Mouse (Mus musculus) liver, embryonic 12.5 days (tissue): ENCODE results near the gene Olfr1206. TPM values are rescaled to one million over a fixed set of nuclear protein-coding genes. Genes with fewer than 3 reads are reported as not detected.

Experiments used
- ATAC-seq: fragments of 200-750 bp; cut with Nextera tagmentation; 2 replicates; pipeline ENCODE4 v1.8.0; 2017; ENCODE audit warnings: moderate number of reproducible peaks, mild to moderate bottlenecking, moderate library complexity
- H3K27ac ChIP-seq: fragments of 300-500 bp; sonication (generic); 2 replicates; pipeline ENCODE4 v1.5.1; 2016; ENCODE audit warnings: mild to moderate bottlenecking
- H3K27me3 ChIP-seq: fragments of 300-500 bp; sonication (generic); replicated peaks from 2 replicates; pipeline ENCODE4 v1.6.1; 2016; ENCODE audit warnings: mild to moderate bottlenecking, moderate library complexity
- H3K36me3 ChIP-seq: fragments of 300-500 bp; sonication (generic); 2 replicates; pipeline ENCODE4 v1.6.1; 2016; ENCODE audit warnings: mild to moderate bottlenecking, moderate library complexity
- H3K4me1 ChIP-seq: fragments of 300-500 bp; sonication (generic); 2 replicates; pipeline ENCODE4 v1.6.1; 2016
- H3K4me2 ChIP-seq: fragments of 300-500 bp; sonication (generic); 2 replicates; pipeline ENCODE4 v1.6.1; 2016; ENCODE audit warnings: mild to moderate bottlenecking, moderate library complexity
- H3K4me3 ChIP-seq: fragments of 300-500 bp; sonication (generic); 2 replicates; pipeline ENCODE4 v1.5.1; 2016; ENCODE audit warnings: mild to moderate bottlenecking, moderate library complexity
- H3K9ac ChIP-seq: fragments of 300-500 bp; sonication (generic); 2 replicates; pipeline ENCODE4 v1.6.1; 2016; ENCODE audit warnings: mild to moderate bottlenecking, moderate library complexity
- H3K9me3 ChIP-seq: fragments of 300-500 bp; sonication (generic); replicated peaks from 2 replicates; pipeline ENCODE4 v1.6.1; 2016; ENCODE audit warnings: mild to moderate bottlenecking, moderate library complexity
- WGBS: fragments of 180-500 bp; shearing (Covaris S2); methylation state at CpG from one replicate; pipeline ENCODE4 v1.1.7; 2016; ENCODE audit not compliant: insufficient replicate concordance; 5-methylcytosine and 5-hydroxymethylcytosine counted together
- polyA plus RNA-seq: library from polyadenylated mRNA; unstranded; fragments of >200 nt; fragmentation: Nextera tagmentation; extraction: Ambion mirVana; gene quantifications from 2 replicates; pipeline ENCODE4 v1.2.1, GENCODE M21; 2016

The Olfr1206 gene
- not detected in 2 replicates for polyA plus RNA-seq

- 62% methylated on average over 2 of the region's 2 CpGs for WGBS
- Histone ChIP-seq H3K9me3 (no peaks in the 10 kb centered on the region), H3K4me3 (no peak within 1 kb of the TSS), H3K4me2 (no peak within 1 kb of the TSS), H3K4me1 (no peaks in the 10 kb centered on the region), H3K27ac (no peak within 1 kb of the TSS), H3K36me3 (no peaks in the 10 kb centered on the region), H3K9ac (no peak within 1 kb of the TSS), H3K27me3 (no peaks in the 10 kb centered on the region)
- no peak for ATAC-seq
Observed at GRCm38 (mm10) chr2:88862931-88863330, at the start of gene Olfr1206. Olfr1206 (plus strand) TSS chr2:88863231.

- ATAC-seq = no peak
- Histone ChIP-seq H3K27me3 (no peaks in the 10 kb centered on the region), H3K9ac (no peak within 1 kb of the TSS), H3K27ac (no peak within 1 kb of the TSS), H3K36me3 (no peaks in the 10 kb centered on the region), H3K4me3 (no peak within 1 kb of the TSS), H3K9me3 (no peaks in the 10 kb centered on the region), H3K4me1 (no peaks in the 10 kb centered on the region), H3K4me2 (no peak within 1 kb of the TSS)
- 67% methylated on average over 1 of the region's 1 CpGs for WGBS
Observed at GRCm38 (mm10) chr2:88814196-88814595, 48.8 kb upstream of the Olfr1206 start, which contains the start of gene Olfr1202. Olfr1202 (plus strand) TSS chr2:88814496.

GRCm38 (mm10) chr2:88829437-88829836, 33.6 kb upstream of the Olfr1206 start, which contains the start of gene Olfr1205:
Olfr1205 (plus strand) TSS chr2:88829737.
- Histone ChIP-seq H3K9me3 (no peaks in the 10 kb centered on the region), H3K27ac (no peak within 1 kb of the TSS), H3K4me1 (no peaks in the 10 kb centered on the region), H3K4me3 (no peak within 1 kb of the TSS), H3K36me3 (no peaks in the 10 kb centered on the region), H3K9ac (no peak within 1 kb of the TSS), H3K4me2 (no peak within 1 kb of the TSS), H3K27me3 (no peaks in the 10 kb centered on the region)
- ATAC-seq = no peak
- 78% methylated on average over 2 of the region's 2 CpGs for WGBS

- 72% methylated on average over 2 of the region's 2 CpGs for WGBS
- Histone ChIP-seq H3K36me3 (no peaks in the 10 kb centered on the region), H3K4me1 (no peaks in the 10 kb centered on the region), H3K27ac (no peak overlapping the region), H3K4me3 (no peak overlapping the region), H3K27me3 (no peaks in the 10 kb centered on the region), H3K9ac (no peak overlapping the region), H3K9me3 (no peaks in the 10 kb centered on the region), H3K4me2 (no peak overlapping the region)
- no peak for ATAC-seq
Observed at GRCm38 (mm10) chr2:88838477-88838876, 24.6 kb upstream of the Olfr1206 start.

GRCm38 (mm10) chr2:88848992-88849391, 14.0 kb upstream of the Olfr1206 start, which contains the start of gene Olfr1204:
Olfr1204 (plus strand) TSS chr2:88849292.
- Histone ChIP-seq H3K9me3 (no peaks in the 10 kb centered on the region), H3K4me1 (no peaks in the 10 kb centered on the region), H3K4me2 (no peak within 1 kb of the TSS), H3K27me3 (no peaks in the 10 kb centered on the region), H3K9ac (no peak within 1 kb of the TSS), H3K36me3 (no peaks in the 10 kb centered on the region), H3K4me3 (no peak within 1 kb of the TSS), H3K27ac (no peak within 1 kb of the TSS)
- no peak for ATAC-seq
- 66% methylated on average over 1 of the region's 1 CpGs for WGBS

GRCm38 (mm10) chr2:88902211-88902610, 39.2 kb downstream of the Olfr1206 start, which contains the start of gene Olfr1208:
Olfr1208 (minus strand) TSS chr2:88902311.
- Histone ChIP-seq H3K36me3 (no peaks in the 10 kb centered on the region), H3K27ac (no peak within 1 kb of the TSS), H3K9me3 (no peaks in the 10 kb centered on the region), H3K4me1 (no peaks in the 10 kb centered on the region), H3K27me3 (no peaks in the 10 kb centered on the region), H3K4me3 (no peak within 1 kb of the TSS), H3K9ac (no peak within 1 kb of the TSS), H3K4me2 (no peak within 1 kb of the TSS)
- ATAC-seq = no peak

GRCm38 (mm10) chr2:88915057-88915456, 52.0 kb downstream of the Olfr1206 start, which contains the start of gene Olfr1209:
Olfr1209 (minus strand) TSS chr2:88915157.
- no peak within 1 kb of the TSS for H3K4me3 ChIP-seq
- H3K9ac ChIP-seq = no peak within 1 kb of the TSS
- no peaks in the 10 kb centered on the region for H3K4me1 ChIP-seq
- H3K4me2 ChIP-seq = no peak within 1 kb of the TSS
- no peak within 1 kb of the TSS for H3K27ac ChIP-seq
- H3K36me3 ChIP-seq = no peaks in the 10 kb centered on the region
- 71% methylated on average over 3 of the region's 3 CpGs for WGBS
- H3K27me3 ChIP-seq = no peaks in the 10 kb centered on the region
- no peak for ATAC-seq
- H3K9me3 ChIP-seq = no peaks in the 10 kb centered on the region

Other genes with a start within 250 kb of the Olfr1206 start
- not detected in 2 replicates for gene Olfr1191-ps1, start 222.7 kb upstream of the Olfr1206 start, polyA plus RNA-seq
- gene Olfr1192-ps1, start 214.7 kb upstream of the Olfr1206 start, polyA plus RNA-seq = not detected in 2 replicates
- not detected in 2 replicates for gene Olfr1193, start 187.6 kb upstream of the Olfr1206 start, polyA plus RNA-seq
- gene Olfr1195, start 174.0 kb upstream of the Olfr1206 start, polyA plus RNA-seq = not detected in 2 replicates
- gene Olfr1196, start 158.6 kb upstream of the Olfr1206 start, polyA plus RNA-seq = not detected in 2 replicates
- gene Olfr1197, start 130.9 kb upstream of the Olfr1206 start, polyA plus RNA-seq = not detected in 2 replicates
- gene Olfr1198, start 111.9 kb upstream of the Olfr1206 start, polyA plus RNA-seq = not detected in 2 replicates
- gene Olfr1199, start 102.8 kb upstream of the Olfr1206 start, polyA plus RNA-seq = not detected in 2 replicates
- not detected in 2 replicates for gene Olfr1200, start 92.7 kb upstream of the Olfr1206 start, polyA plus RNA-seq
- not detected in 2 replicates for gene Olfr1201, start 70.2 kb upstream of the Olfr1206 start, polyA plus RNA-seq
- not detected in 2 replicates for gene Olfr1202, start 48.7 kb upstream of the Olfr1206 start, polyA plus RNA-seq
- not detected in 2 replicates for gene Olfr1205, start 33.5 kb upstream of the Olfr1206 start, polyA plus RNA-seq
- gene Olfr1204, start 13.9 kb upstream of the Olfr1206 start, polyA plus RNA-seq = not detected in 2 replicates
- not detected in 2 replicates for gene Olfr1208, start 39.1 kb downstream of the Olfr1206 start, polyA plus RNA-seq
- gene Olfr1209, start 51.9 kb downstream of the Olfr1206 start, polyA plus RNA-seq = not detected in 2 replicates
- not detected in 2 replicates for gene Olfr1211, start 74.9 kb downstream of the Olfr1206 start, polyA plus RNA-seq
- gene Olfr1212, start 90.7 kb downstream of the Olfr1206 start, polyA plus RNA-seq = not detected in 2 replicates
- not detected in 2 replicates for gene Gm13762, start 117.0 kb downstream of the Olfr1206 start, polyA plus RNA-seq
- gene Olfr1214, start 129.4 kb downstream of the Olfr1206 start, polyA plus RNA-seq = not detected in 2 replicates
- not detected in 2 replicates for gene Olfr1215, start 143.7 kb downstream of the Olfr1206 start, polyA plus RNA-seq
- not detected in 2 replicates for gene Olfr1216, start 155.1 kb downstream of the Olfr1206 start, polyA plus RNA-seq
- gene Olfr1217, start 168.8 kb downstream of the Olfr1206 start, polyA plus RNA-seq = not detected in 2 replicates
- gene Olfr1218, start 198.0 kb downstream of the Olfr1206 start, polyA plus RNA-seq = not detected in 2 replicates
- not detected in 2 replicates for gene Olfr1219, start 220.3 kb downstream of the Olfr1206 start, polyA plus RNA-seq
- gene Olfr1220, start 243.6 kb downstream of the Olfr1206 start, polyA plus RNA-seq = not detected in 2 replicates